Comparison of ENCODE assay signal across 8 mouse cellular contexts in genomic region chr7:127745251-127745651, GRCm38 (mm10). TPM values are rescaled to one million over a fixed set of nuclear protein-coding genes. Genes with fewer than 3 reads are reported as not detected.
DNase-seq lines count a peak whose midpoint lies in the region; TF ChIP-seq lines count a peak whose summit lies in the region.

No protein-coding gene starts in this region.

- peaks cover 31% of the 10 kb centered on the region for H3K36me3 ChIP-seq in megakaryocyte, embryonic 14.5 days (replicated peaks; ENCODE audit: low read length)

- TF ChIP-seq POLR2A in cortical plate, adult 2 months (IDR thresholded peaks at IDR 0.05; ENCODE audit: extremely low read depth, insufficient read depth, low read length) = peak; percentile 63; the same call in 1 of the 2 replicates

- H3K27me3 ChIP-seq in megakaryocyte, embryonic 14.5 days (replicated peaks) = peaks cover 5% of the 10 kb centered on the region

- H3K27ac ChIP-seq in cortical plate, adult 2 months (ENCODE audit: insufficient read depth, low read length) = no peak overlapping the region

- no peak for TF ChIP-seq CTCF in cortical plate, adult 2 months (IDR thresholded peaks at IDR 0.05; ENCODE audit: extremely low read depth, insufficient read depth, low read length)

- H3K9me3 ChIP-seq in megakaryocyte, embryonic 14.5 days = peaks cover 6% of the 10 kb centered on the region

- peak; percentile 96 for DNase-seq in adipocyte (ENCODE audit: low spot score)
- peak; percentile 88 to 90 for DNase-seq in gastrocnemius, adult 8-10 months (ENCODE audit: low spot score in 2 of 2)
- peak; percentile 95 for DNase-seq in hindlimb bud, embryonic 11.5 days (ENCODE audit: extremely low spot score, low read depth, low spot score)
- DNase-seq in left cerebral cortex, adult 8-10 months (ENCODE audit: low spot score in 2 of 2) = peak; percentile 78 to 97
- peak; percentile 97 to 98 for DNase-seq in right cerebral cortex, postnatal 10 days (ENCODE audit: low spot score in 2 of 2)
- DNase-seq in urinary bladder, postnatal 4 days (ENCODE audit: low spot score in 2 of 2) = peak; percentile 89 to 91

- H3K4me3 ChIP-seq in cortical plate, adult 2 months (ENCODE audit: insufficient read depth, low read length) = peak overlapping the region; percentile 32
- H3K4me3 ChIP-seq in megakaryocyte, embryonic 14.5 days (replicated peaks) = peak overlapping the region; percentile 99

- H3K4me1 ChIP-seq in cortical plate, adult 2 months (ENCODE audit: control insufficient read depth, insufficient read depth, low read length) = no peaks in the 10 kb centered on the region
- H3K4me1 ChIP-seq in megakaryocyte, embryonic 14.5 days = peaks cover 31% of the 10 kb centered on the region

RNA-seq across cellular contexts. Expression of gene Fbxl19, which starts 0.9 kb away (rescaled TPM):
- 59.2 and 60.7 TPM in 2 replicates for polyA plus RNA-seq in cortical plate, adult 2 months (2012; rRNA removed)
- total RNA-seq in gastrocnemius, adult 8-10 months (2022) = 1 to 10 TPM in 2 of 4 experiments, under 1 TPM in 2; 0.92 to 1.6 (median 1.1) TPM
- total RNA-seq in left cerebral cortex, adult 8-10 months (2022) = 10 to 100 TPM; 59.3 to 68.5 (median 63.5) TPM
- 54.6 and 102 TPM in 2 replicates for polyA plus RNA-seq in megakaryocyte, embryonic 14.5 days (2012; ENCODE audit: insufficient read depth, low replicate concordance)

RNA-seq across cellular contexts. Expression of gene Ctf2, which starts 13.3 kb away (rescaled TPM):
- polyA plus RNA-seq in cortical plate, adult 2 months (2012; rRNA removed) = not detected in 2 replicates
- total RNA-seq in gastrocnemius, adult 8-10 months (2022) = not detected
- not detected for total RNA-seq in left cerebral cortex, adult 8-10 months (2022)
- not detected in 2 replicates for polyA plus RNA-seq in megakaryocyte, embryonic 14.5 days (2012; ENCODE audit: insufficient read depth, low replicate concordance)

RNA-seq across cellular contexts. Expression of gene Orai3, which starts 24.4 kb away (rescaled TPM):
- polyA plus RNA-seq in cortical plate, adult 2 months (2012; rRNA removed) = 24.6 and 25.0 TPM in 2 replicates
- total RNA-seq in gastrocnemius, adult 8-10 months (2022) = 10 to 100 TPM; 12.2 to 13.6 (median 12.9) TPM
- total RNA-seq in left cerebral cortex, adult 8-10 months (2022) = 10 to 100 TPM; 18.0 to 22.2 (median 19.5) TPM
- 27.3 and 62.4 TPM in 2 replicates for polyA plus RNA-seq in megakaryocyte, embryonic 14.5 days (2012; ENCODE audit: insufficient read depth, low replicate concordance)

RNA-seq across cellular contexts. Expression of gene Setd1a, which starts 31.2 kb away (rescaled TPM):
- 15.7 and 16.4 TPM in 2 replicates for polyA plus RNA-seq in cortical plate, adult 2 months (2012; rRNA removed)
- 10 to 100 TPM; 16.4 to 22.8 (median 18.6) TPM for total RNA-seq in gastrocnemius, adult 8-10 months (2022)
- 10 to 100 TPM; 44.7 to 48.4 (median 46.9) TPM for total RNA-seq in left cerebral cortex, adult 8-10 months (2022)
- polyA plus RNA-seq in megakaryocyte, embryonic 14.5 days (2012; ENCODE audit: insufficient read depth, low replicate concordance) = 32.9 and 47.6 TPM in 2 replicates

RNA-seq across cellular contexts. Expression of gene Ctf1, which starts 32.7 kb away (rescaled TPM):
- polyA plus RNA-seq in cortical plate, adult 2 months (2012; rRNA removed) = 7.1 and 7.5 TPM in 2 replicates
- total RNA-seq in gastrocnemius, adult 8-10 months (2022) = 10 to 100 TPM; 15.2 to 20.3 (median 17.1) TPM
- 1 to 10 TPM; 3.1 to 6.9 (median 4.2) TPM for total RNA-seq in left cerebral cortex, adult 8-10 months (2022)
- polyA plus RNA-seq in megakaryocyte, embryonic 14.5 days (2012; ENCODE audit: insufficient read depth, low replicate concordance) = not detected in 2 replicates

Comparison
In these comparisons a context has a peak if more than half of its experiments do, and no peak if none do; other contexts are left out.
1. RNA of gene Fbxl19, which starts 0.9 kb away (total RNA-seq): 59.3 to 68.5 TPM in left cerebral cortex, adult 8-10 months; 0.92 to 1.6 TPM in gastrocnemius, adult 8-10 months; every median in the first group is over 10 times any median in the second.
2. Peak in every context shown above with its lines, with median percentiles within 50 percentile points of each other: DNase-seq.